Mouse (Mus musculus) midbrain, embryonic 15.5 days (tissue): ENCODE results near the gene Bmp6. TPM values are rescaled to one million over a fixed set of nuclear protein-coding genes. Genes with fewer than 3 reads are reported as not detected.

Source experiments
- ATAC-seq: fragments of 200-750 bp; cut with Nextera tagmentation; replicated peaks from 2 replicates; pipeline ENCODE4 v1.8.0; 2017; ENCODE audit warnings: moderate TSS enrichment
- H3K27ac ChIP-seq: fragments of 300-500 bp; sonication (generic); 2 replicates; pipeline ENCODE4 v1.5.1; 2015; ENCODE audit warnings: mild to moderate bottlenecking, inconsistent platforms
- H3K27me3 ChIP-seq: fragments of 300-500 bp; sonication (generic); replicated peaks from 2 replicates; pipeline ENCODE4 v1.6.1; 2015; ENCODE audit warnings: inconsistent platforms
- H3K36me3 ChIP-seq: fragments of 300-500 bp; sonication (generic); replicated peaks from 2 replicates; pipeline ENCODE4 v1.6.1; 2015; ENCODE audit warnings: inconsistent platforms
- H3K4me1 ChIP-seq: fragments of 300-500 bp; sonication (generic); 2 replicates; pipeline ENCODE4 v1.6.1; 2015; ENCODE audit warnings: inconsistent platforms
- H3K4me2 ChIP-seq: fragments of 300-500 bp; sonication (generic); 2 replicates; pipeline ENCODE4 v1.6.1; 2015; ENCODE audit warnings: inconsistent platforms, mild to moderate bottlenecking, moderate library complexity
- H3K4me3 ChIP-seq: fragments of 300-500 bp; sonication (generic); 2 replicates; pipeline ENCODE4 v1.5.1; 2015; ENCODE audit warnings: mild to moderate bottlenecking, inconsistent platforms
- H3K9ac ChIP-seq: fragments of 300-500 bp; sonication (generic); 2 replicates; pipeline ENCODE4 v1.6.1; 2015; ENCODE audit warnings: mild to moderate bottlenecking, inconsistent platforms
- H3K9me3 ChIP-seq: fragments of 300-500 bp; sonication (generic); 2 replicates; pipeline ENCODE4 v1.6.1; 2016; ENCODE audit warnings: inconsistent platforms
- WGBS: fragments of 180-500 bp; shearing (Covaris S2); methylation state at CpG from one replicate; pipeline ENCODE4 v1.1.7; 2015; ENCODE audit warnings: mixed read lengths; 5-methylcytosine and 5-hydroxymethylcytosine counted together
- polyA plus RNA-seq: library from polyadenylated mRNA; unstranded; fragments of >200 nt; fragmentation: Nextera tagmentation; extraction: Ambion mirVana; gene quantifications from 2 replicates; pipeline ENCODE4 v1.2.1, GENCODE M21; 2015

The Bmp6 gene
- polyA plus RNA-seq, result 3.3 and 4.2 TPM in 2 replicates

DNA sequence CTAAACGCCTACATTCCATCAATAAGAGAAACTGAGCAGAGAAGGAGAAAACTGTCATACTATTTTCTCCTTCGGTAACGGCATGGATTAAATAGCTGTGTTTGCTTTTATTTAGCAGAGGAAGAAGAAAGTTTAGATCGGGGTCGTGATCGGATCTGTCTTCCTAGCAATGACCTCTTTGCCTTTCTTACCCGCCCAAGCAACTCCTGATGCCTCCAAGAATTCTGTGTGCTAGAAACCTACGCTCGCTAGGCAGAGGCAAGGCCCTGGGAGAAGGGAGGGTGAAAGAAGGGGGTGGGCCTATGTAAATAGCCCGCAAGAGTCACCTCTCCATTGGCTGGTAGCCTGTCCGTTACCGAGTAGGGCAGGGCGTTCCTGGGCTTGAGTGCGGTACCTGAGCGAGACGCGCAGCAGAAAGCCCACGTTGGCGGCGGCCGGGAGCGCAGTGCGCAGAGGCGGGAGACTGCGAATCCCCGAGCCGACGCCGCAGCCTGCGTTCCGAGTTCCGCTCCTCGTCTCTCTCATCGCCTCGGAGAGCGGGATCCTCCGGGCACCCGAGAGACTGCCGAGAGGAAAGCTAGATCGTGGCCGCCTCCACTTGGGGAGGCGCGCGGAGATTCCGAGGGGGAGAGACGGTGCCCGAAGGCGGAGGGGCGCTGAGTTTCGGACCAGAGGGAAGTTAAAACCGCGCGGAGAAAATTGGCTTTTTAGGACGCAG, at the start of gene Bmp6:
Bmp6 (plus strand) TSS at position 395 of the 718 bp plus-strand sequence.
- Histone ChIP-seq H3K27me3 (peaks cover 53% of the 10 kb centered on the region), H3K4me1 (peaks cover 28% of the 10 kb centered on the region), H3K9me3 (no peaks in the 10 kb centered on the region), H3K27ac (no peak within 1 kb of the TSS), H3K9ac (peak within 1 kb of the TSS; percentile 38), H3K4me3 (peak within 1 kb of the TSS; percentile 45), H3K4me2 (peak within 1 kb of the TSS; percentile 83), H3K36me3 (no peaks in the 10 kb centered on the region)
- 2% methylated on average over 54 of the region's 54 CpGs for WGBS
- ATAC-seq, result peak; percentile 97

DNA sequence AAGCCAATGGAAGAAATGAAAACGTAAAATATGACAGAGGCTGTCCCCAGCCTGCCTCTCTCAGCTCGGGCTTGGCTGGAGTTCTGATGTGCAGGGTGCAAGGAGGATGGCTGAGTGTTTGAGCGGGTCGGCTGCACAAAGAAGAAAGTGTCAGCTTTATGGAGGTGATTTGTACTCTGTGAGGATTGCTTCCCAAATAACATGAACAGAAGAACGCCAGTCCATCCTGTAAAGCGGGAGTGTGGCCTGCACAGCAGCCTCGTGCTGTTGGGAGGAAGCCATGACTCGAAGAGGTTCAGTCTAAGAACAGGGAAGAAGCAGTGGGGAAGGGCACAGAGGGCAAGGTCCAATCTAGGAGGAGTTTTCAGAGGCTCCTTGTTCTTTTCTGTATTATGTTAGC, 48.7 kb upstream of the Bmp6 start:
- ATAC-seq, result no peak
- H3K9ac ChIP-seq, result no peak overlapping the region
- H3K36me3 ChIP-seq, result no peaks in the 10 kb centered on the region
- H3K4me3 ChIP-seq, result no peak overlapping the region
- 72% methylated on average over 8 of the region's 8 CpGs for WGBS
- no peaks in the 10 kb centered on the region for H3K9me3 ChIP-seq
- H3K4me1 ChIP-seq, result no peaks in the 10 kb centered on the region
- H3K27me3 ChIP-seq, result no peaks in the 10 kb centered on the region
- H3K27ac ChIP-seq, result no peak overlapping the region
- H3K4me2 ChIP-seq, result no peak overlapping the region

GRCm38 (mm10) chr13:38296601-38297000, 48.3 kb upstream of the Bmp6 start:
- Histone ChIP-seq H3K36me3 (no peaks in the 10 kb centered on the region), H3K4me2 (no peak overlapping the region), H3K4me3 (no peak overlapping the region), H3K4me1 (no peaks in the 10 kb centered on the region), H3K27me3 (no peaks in the 10 kb centered on the region), H3K27ac (no peak overlapping the region), H3K9me3 (no peaks in the 10 kb centered on the region), H3K9ac (no peak overlapping the region)
- ATAC-seq, result no peak
- WGBS, result 75% methylated on average over 8 of the region's 8 CpGs

GRCm38 (mm10) chr13:38311125-38311524, 33.8 kb upstream of the Bmp6 start:
- no peaks in the 10 kb centered on the region for H3K4me1 ChIP-seq
- no peak overlapping the region for H3K9ac ChIP-seq
- no peak for ATAC-seq
- H3K36me3 ChIP-seq, result no peaks in the 10 kb centered on the region
- no peak overlapping the region for H3K4me2 ChIP-seq
- no peak overlapping the region for H3K27ac ChIP-seq
- 92% methylated on average over 3 of the region's 3 CpGs for WGBS
- H3K27me3 ChIP-seq, result no peaks in the 10 kb centered on the region
- H3K4me3 ChIP-seq, result no peak overlapping the region
- H3K9me3 ChIP-seq, result no peaks in the 10 kb centered on the region

- Histone ChIP-seq H3K9me3 (no peaks in the 10 kb centered on the region), H3K4me1 (no peaks in the 10 kb centered on the region), H3K27ac (no peak overlapping the region), H3K36me3 (no peaks in the 10 kb centered on the region), H3K27me3 (no peaks in the 10 kb centered on the region), H3K4me2 (no peak overlapping the region), H3K9ac (no peak overlapping the region), H3K4me3 (no peak overlapping the region)
- WGBS, result 86% methylated on average over 12 of the region's 12 CpGs
- ATAC-seq, result no peak
These were observed 32.4 kb upstream of the Bmp6 start for GRCm38 (mm10) chr13:38312357-38313040.

DNA sequence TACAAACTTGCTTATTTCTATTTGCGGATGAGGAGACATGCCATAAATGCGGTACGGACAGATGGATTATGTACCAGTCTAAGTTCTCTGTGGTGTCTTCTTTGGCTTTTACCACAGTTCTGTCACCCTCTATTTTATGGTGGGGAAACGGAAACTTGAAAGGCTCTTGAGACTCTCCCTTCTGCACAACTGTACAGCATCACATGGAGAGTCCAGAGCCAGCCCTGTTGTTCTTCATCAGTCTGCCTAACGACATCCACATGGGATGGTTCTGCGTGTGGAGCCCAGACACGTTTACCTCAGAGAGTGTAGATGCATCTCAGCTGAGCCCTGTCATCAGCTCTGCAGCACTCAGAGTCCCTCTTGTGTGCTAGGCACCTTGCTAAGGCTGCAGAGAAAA, 30.3 kb upstream of the Bmp6 start:
- Histone ChIP-seq H3K27ac (no peak overlapping the region), H3K27me3 (no peaks in the 10 kb centered on the region), H3K36me3 (no peaks in the 10 kb centered on the region), H3K9ac (no peak overlapping the region), H3K4me2 (no peak overlapping the region), H3K4me1 (no peaks in the 10 kb centered on the region), H3K4me3 (no peak overlapping the region), H3K9me3 (no peaks in the 10 kb centered on the region)
- 86% methylated on average over 7 of the region's 7 CpGs for WGBS
- ATAC-seq, result no peak

DNA sequence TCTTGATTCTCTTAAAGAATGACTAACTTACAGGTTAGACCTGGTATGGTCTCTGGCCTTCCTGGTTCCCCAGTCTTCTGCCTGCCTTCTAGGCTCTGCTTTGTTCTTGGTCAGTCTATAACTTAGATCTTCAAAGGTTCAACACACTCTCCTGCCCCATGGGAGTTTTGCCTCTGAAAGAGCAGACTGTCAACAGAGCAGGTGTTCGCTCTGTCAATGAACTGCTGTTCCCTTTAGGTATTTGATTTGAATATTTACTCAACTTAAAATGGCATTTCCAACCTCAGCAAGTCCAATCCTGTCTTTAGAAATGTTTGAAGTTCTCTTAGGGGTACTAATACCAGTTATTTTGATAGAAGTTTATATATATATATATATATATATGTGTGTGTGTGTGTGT, 26.5 kb upstream of the Bmp6 start:
- Histone ChIP-seq H3K4me1 (no peaks in the 10 kb centered on the region), H3K27me3 (no peaks in the 10 kb centered on the region), H3K4me2 (no peak overlapping the region), H3K9me3 (no peaks in the 10 kb centered on the region), H3K4me3 (no peak overlapping the region), H3K27ac (no peak overlapping the region), H3K9ac (no peak overlapping the region), H3K36me3 (no peaks in the 10 kb centered on the region)
- 92% methylated on average over 1 of the region's 1 CpGs for WGBS
- no peak for ATAC-seq

DNA sequence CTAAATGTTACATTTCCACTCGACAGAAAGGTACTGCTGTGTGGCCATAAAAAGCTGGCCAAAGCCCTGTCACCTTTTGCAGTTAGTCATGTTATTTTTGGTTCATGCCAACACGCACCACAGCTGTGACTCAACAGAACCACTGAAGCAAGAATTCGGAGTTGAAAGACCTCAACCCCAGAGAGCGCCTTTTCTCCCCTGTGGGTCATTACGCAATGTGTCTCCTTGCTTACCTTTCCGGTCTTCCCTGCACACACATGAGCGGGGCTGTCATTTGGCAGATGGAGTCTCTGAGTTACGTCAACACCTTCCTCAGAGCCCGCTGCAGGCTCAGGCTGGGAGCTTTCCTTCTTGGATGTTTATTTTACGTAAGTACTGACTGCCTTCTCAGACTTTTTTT, 24.6 kb upstream of the Bmp6 start:
- H3K4me3 ChIP-seq, result no peak overlapping the region
- no peak overlapping the region for H3K27ac ChIP-seq
- no peaks in the 10 kb centered on the region for H3K9me3 ChIP-seq
- H3K4me1 ChIP-seq, result no peaks in the 10 kb centered on the region
- H3K36me3 ChIP-seq, result no peaks in the 10 kb centered on the region
- H3K27me3 ChIP-seq, result no peaks in the 10 kb centered on the region
- ATAC-seq, result no peak
- H3K4me2 ChIP-seq, result no peak overlapping the region
- no peak overlapping the region for H3K9ac ChIP-seq
- 79% methylated on average over 10 of the region's 10 CpGs for WGBS

DNA sequence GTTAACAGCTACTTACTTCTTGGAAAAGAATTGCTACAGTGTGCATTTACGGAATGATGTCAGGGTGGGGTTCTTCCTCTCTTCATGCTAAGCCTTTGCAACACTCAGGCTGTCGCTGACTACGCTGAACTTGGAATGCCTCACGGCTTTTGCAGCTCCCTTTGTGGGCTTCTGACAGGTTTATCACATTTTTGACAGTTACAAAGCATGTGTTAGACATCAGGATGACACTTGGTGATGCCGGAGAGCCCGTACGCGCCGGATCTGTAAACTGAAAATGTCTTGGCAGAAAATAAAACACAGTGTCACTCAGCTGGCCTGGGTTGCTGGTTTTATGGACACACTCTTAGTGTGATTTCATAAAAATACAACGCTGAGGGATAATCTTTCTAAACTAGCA, 20.5 kb upstream of the Bmp6 start:
- Histone ChIP-seq H3K4me2 (no peak overlapping the region), H3K27ac (no peak overlapping the region)
- no peak for ATAC-seq

GRCm38 (mm10) chr13:38327377-38327776, 17.5 kb upstream of the Bmp6 start:
- no peak overlapping the region for H3K4me2 ChIP-seq
- H3K36me3 ChIP-seq, result no peaks in the 10 kb centered on the region
- no peaks in the 10 kb centered on the region for H3K9me3 ChIP-seq
- no peaks in the 10 kb centered on the region for H3K27me3 ChIP-seq
- no peak overlapping the region for H3K27ac ChIP-seq
- H3K4me1 ChIP-seq, result no peaks in the 10 kb centered on the region
- WGBS, result 51% methylated on average over 2 of the region's 2 CpGs
- ATAC-seq, result no peak
- H3K9ac ChIP-seq, result no peak overlapping the region
- no peak overlapping the region for H3K4me3 ChIP-seq

More for the DNA sequence above, 20.5 kb upstream of the Bmp6 start:
- no peaks in the 10 kb centered on the region for H3K9me3 ChIP-seq
- WGBS, result 66% methylated on average over 10 of the region's 10 CpGs
- H3K9ac ChIP-seq, result no peak overlapping the region
- no peaks in the 10 kb centered on the region for H3K4me1 ChIP-seq
- H3K27me3 ChIP-seq, result no peaks in the 10 kb centered on the region
- H3K36me3 ChIP-seq, result no peaks in the 10 kb centered on the region
- no peak overlapping the region for H3K4me3 ChIP-seq

- Histone ChIP-seq H3K4me2 (no peak overlapping the region), H3K4me3 (no peak overlapping the region), H3K36me3 (no peaks in the 10 kb centered on the region), H3K9ac (no peak overlapping the region), H3K27ac (no peak overlapping the region), H3K27me3 (no peaks in the 10 kb centered on the region), H3K4me1 (no peaks in the 10 kb centered on the region), H3K9me3 (no peaks in the 10 kb centered on the region)
- no peak for ATAC-seq
- WGBS, result 91% methylated on average over 5 of the region's 5 CpGs
These were observed 11.4 kb upstream of the Bmp6 start for GRCm38 (mm10) chr13:38333496-38333895.

- Histone ChIP-seq H3K4me1 (peaks cover 28% of the 10 kb centered on the region), H3K4me2 (no peak overlapping the region), H3K9me3 (no peaks in the 10 kb centered on the region), H3K27me3 (peaks cover 40% of the 10 kb centered on the region), H3K9ac (no peak overlapping the region), H3K36me3 (no peaks in the 10 kb centered on the region), H3K27ac (no peak overlapping the region), H3K4me3 (no peak overlapping the region)
- no peak for ATAC-seq
- whole genome bisulfite sequencing, result 24% methylated on average over 7 of the region's 7 CpGs
These were observed 2.3 kb upstream of the Bmp6 start for GRCm38 (mm10) chr13:38342598-38342997.

- no peaks in the 10 kb centered on the region for H3K36me3 ChIP-seq
- H3K4me1 ChIP-seq, result peaks cover 28% of the 10 kb centered on the region
- H3K27me3 ChIP-seq, result peaks cover 45% of the 10 kb centered on the region
- no peak overlapping the region for H3K27ac ChIP-seq
- ATAC-seq, result no peak
- H3K9me3 ChIP-seq, result no peaks in the 10 kb centered on the region
- no peak overlapping the region for H3K4me2 ChIP-seq
- no peak overlapping the region for H3K9ac ChIP-seq
- no peak overlapping the region for H3K4me3 ChIP-seq
- 82% methylated on average over 2 of the region's 2 CpGs for WGBS
These were observed 1.7 kb upstream of the Bmp6 start for GRCm38 (mm10) chr13:38343202-38343601.
